Mouse (Mus musculus) neural tube, embryonic 12.5 days (tissue): Measurements from ENCODE around the gene Cmtm8. TPM values are rescaled to one million over a fixed set of nuclear protein-coding genes. Genes with fewer than 3 reads are reported as not detected.

Experiments used
- ATAC-seq: fragments of 200-750 bp; cut with Nextera tagmentation; 2 replicates; pipeline ENCODE4 v1.8.0; 2017; ENCODE audit warnings: low read depth, mild to moderate bottlenecking, moderate TSS enrichment, moderate library complexity; ENCODE audit not compliant: low FRiP score
- H3K27ac ChIP-seq: fragments of 300-500 bp; sonication (generic); 2 replicates; pipeline ENCODE4 v1.5.1; 2016
- H3K27me3 ChIP-seq: fragments of 300-500 bp; sonication (generic); replicated peaks from 2 replicates; pipeline ENCODE4 v1.6.1; 2016; ENCODE audit warnings: mild to moderate bottlenecking
- H3K36me3 ChIP-seq: fragments of 300-500 bp; sonication (generic); 2 replicates; pipeline ENCODE4 v1.6.1; 2016; ENCODE audit warnings: mild to moderate bottlenecking
- H3K4me1 ChIP-seq: fragments of 300-500 bp; sonication (generic); 2 replicates; pipeline ENCODE4 v1.6.1; 2016
- H3K4me2 ChIP-seq: fragments of 300-500 bp; sonication (generic); replicated peaks from 2 replicates; pipeline ENCODE4 v1.6.1; 2016; ENCODE audit warnings: mild to moderate bottlenecking
- H3K4me3 ChIP-seq: fragments of 300-500 bp; sonication (generic); 2 replicates; pipeline ENCODE4 v1.5.1; 2016
- H3K9ac ChIP-seq: fragments of 300-500 bp; sonication (generic); 2 replicates; pipeline ENCODE4 v1.6.1; 2016; ENCODE audit warnings: mild to moderate bottlenecking
- H3K9me3 ChIP-seq: fragments of 300-500 bp; sonication (generic); 2 replicates; pipeline ENCODE4 v1.6.1; 2016; ENCODE audit warnings: mild to moderate bottlenecking
- WGBS: fragments of 180-500 bp; shearing (Covaris S2); methylation state at CpG from one replicate; pipeline ENCODE4 v1.1.7; 2016; 5-methylcytosine and 5-hydroxymethylcytosine counted together
- polyA plus RNA-seq: library from polyadenylated mRNA; unstranded; fragments of >200 nt; fragmentation: Nextera tagmentation; extraction: Ambion mirVana; gene quantifications from 2 replicates; pipeline ENCODE4 v1.2.1, GENCODE M21; 2016

Cmtm8 gene
- polyA plus RNA-seq, 1 experiment from 2014 or later = 17.7 TPM

DNA sequence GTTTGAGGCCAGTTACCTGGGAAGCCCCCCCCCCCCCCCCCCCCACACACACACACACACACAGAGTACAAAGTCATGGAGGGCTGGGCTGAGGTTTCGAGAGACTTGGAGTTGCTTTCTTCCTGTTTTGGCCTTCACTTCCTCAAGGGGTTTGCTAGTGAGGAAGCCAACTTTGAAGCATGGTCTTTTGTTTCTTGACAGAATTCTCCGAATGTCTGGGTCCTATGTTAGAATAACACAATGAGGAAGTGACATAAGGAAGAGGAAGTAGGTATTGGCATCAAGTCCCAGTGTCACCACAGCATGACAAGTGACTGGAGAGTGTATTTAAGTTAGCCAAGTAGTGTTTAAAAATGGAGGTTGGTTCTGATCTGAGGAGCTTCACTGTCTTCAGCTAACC, 101.2 kb downstream of the Cmtm8 start:
- no peak overlapping the region for H3K9ac ChIP-seq
- no peak overlapping the region for H3K27ac ChIP-seq
- no peaks in the 10 kb centered on the region for H3K27me3 ChIP-seq
- H3K36me3 ChIP-seq = peaks cover 16% of the 10 kb centered on the region
- H3K4me3 ChIP-seq = no peak overlapping the region
- WGBS = 84% methylated on average over 2 of the region's 2 CpGs
- H3K9me3 ChIP-seq = no peaks in the 10 kb centered on the region
- ATAC-seq = no peak
- no peak overlapping the region for H3K4me2 ChIP-seq
- no peaks in the 10 kb centered on the region for H3K4me1 ChIP-seq

DNA sequence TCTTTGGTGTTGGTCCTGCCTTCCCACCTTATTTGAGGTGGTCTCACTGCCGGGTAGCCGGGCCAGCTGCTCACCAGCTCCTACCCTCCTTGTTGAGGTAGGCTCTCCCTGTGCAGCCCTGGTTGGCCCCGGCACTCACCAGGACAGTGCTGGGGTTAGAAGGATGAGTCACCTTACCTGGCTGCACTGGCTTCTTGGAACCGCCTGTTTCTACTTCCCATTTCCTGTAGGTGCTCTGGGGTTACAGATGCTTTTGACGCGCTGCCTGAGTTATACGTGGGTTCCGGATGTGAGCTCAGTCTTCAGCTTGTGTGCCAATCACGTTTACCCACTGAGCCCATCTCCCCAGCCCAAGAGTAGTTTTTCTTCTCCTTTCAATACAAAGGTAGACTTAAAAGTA, 103.6 kb downstream of the Cmtm8 start:
- Histone ChIP-seq H3K4me2 (no peak overlapping the region), H3K9ac (no peak overlapping the region), H3K9me3 (no peaks in the 10 kb centered on the region), H3K4me3 (no peak overlapping the region), H3K27ac (no peak overlapping the region), H3K4me1 (no peaks in the 10 kb centered on the region), H3K27me3 (no peaks in the 10 kb centered on the region), H3K36me3 (peaks cover 6% of the 10 kb centered on the region; the same call in 1 of the 2 replicates)
- ATAC-seq = no peak
- 94% methylated on average over 9 of the region's 9 CpGs for WGBS

Other genes starting within 250 kb of the Cmtm8 start
- 63.8 and 64.3 TPM in 2 replicates for gene Cnot10, start 204.0 kb downstream of the Cmtm8 start, polyA plus RNA-seq
- 147 and 154 TPM in 2 replicates for gene Dync1li1, start 155.4 kb downstream of the Cmtm8 start, polyA plus RNA-seq
- gene Cmtm6, start 113.0 kb downstream of the Cmtm8 start, polyA plus RNA-seq = 22.3 and 24.6 TPM in 2 replicates
- 37.0 and 44.8 TPM in 2 replicates for gene Cmtm7, start 62.3 kb downstream of the Cmtm8 start, polyA plus RNA-seq
- 18.5 and 18.8 TPM in 2 replicates for gene Gpd1l, start 89.8 kb upstream of the Cmtm8 start, polyA plus RNA-seq
- gene Osbpl10, start 134.4 kb upstream of the Cmtm8 start, polyA plus RNA-seq = 3.2 and 3.5 TPM in 2 replicates
- 324 and 361 TPM in 2 replicates for gene Rps27rt, start 138.6 kb upstream of the Cmtm8 start, polyA plus RNA-seq